Mouse (Mus musculus) liver (tissue): ENCODE data around the gene Mtus2.

Source experiments
- DNase-seq: peaks from one replicate; pipeline ENCODE4 v3.0.0-alpha.2; 2020; ENCODE audit warnings: mixed read lengths

The Mtus2 gene

GRCm38 (mm10) chr5:147958552-147958951, 1.4 kb downstream of the Mtus2 start:
- no peak for DNase-seq

GRCm38 (mm10) chr5:147959088-147959487, 2.0 kb downstream of the Mtus2 start:
- DNase-seq, result no peak

- DNase-seq, result no peak
Observed at GRCm38 (mm10) chr5:147960793-147961192, 3.7 kb downstream of the Mtus2 start.

- DNase-seq, result no peak
Observed at GRCm38 (mm10) chr5:147963820-147964580, 6.9 kb downstream of the Mtus2 start.

- DNase-seq, result peak; percentile 18
Observed at GRCm38 (mm10) chr5:147964776-147965175, 7.7 kb downstream of the Mtus2 start.

- no peak for DNase-seq
Observed at GRCm38 (mm10) chr5:147966646-147967045, 9.5 kb downstream of the Mtus2 start.

GRCm38 (mm10) chr5:147969566-147969965, 12.4 kb downstream of the Mtus2 start:
- DNase-seq, result no peak

- DNase-seq, result no peak
Observed at GRCm38 (mm10) chr5:147976001-147976400, 18.9 kb downstream of the Mtus2 start.

- DNase-seq, result no peak
Observed at GRCm38 (mm10) chr5:147980606-147981005, 23.5 kb downstream of the Mtus2 start.

- DNase-seq, result no peak
Observed at GRCm38 (mm10) chr5:147990289-147990688, 33.2 kb downstream of the Mtus2 start.

GRCm38 (mm10) chr5:147990775-147991174, 33.7 kb downstream of the Mtus2 start:
- no peak for DNase-seq

- peak; percentile 84 for DNase-seq
Observed at GRCm38 (mm10) chr5:147992581-147993378, 35.7 kb downstream of the Mtus2 start.

- no peak for DNase-seq
Observed at GRCm38 (mm10) chr5:148005263-148005662, 48.1 kb downstream of the Mtus2 start.

- DNase-seq, result no peak
Observed at GRCm38 (mm10) chr5:148012156-148012555, 55.0 kb downstream of the Mtus2 start.

- DNase-seq, result no peak
Observed at GRCm38 (mm10) chr5:148014133-148014854, 57.2 kb downstream of the Mtus2 start.

GRCm38 (mm10) chr5:148015383-148015782, 58.3 kb downstream of the Mtus2 start:
- no peak for DNase-seq

- DNase-seq, result no peak
Observed at GRCm38 (mm10) chr5:148017371-148017770, 60.3 kb downstream of the Mtus2 start.

GRCm38 (mm10) chr5:148022784-148023183, 65.7 kb downstream of the Mtus2 start:
- no peak for DNase-seq

- peak; percentile 6 for DNase-seq
Observed at GRCm38 (mm10) chr5:148026401-148027349, 69.6 kb downstream of the Mtus2 start.

GRCm38 (mm10) chr5:148027985-148028384, 70.9 kb downstream of the Mtus2 start:
- DNase-seq, result no peak

GRCm38 (mm10) chr5:148041661-148042060, 84.5 kb downstream of the Mtus2 start:
- DNase-seq, result no peak

- DNase-seq, result no peak
Observed at GRCm38 (mm10) chr5:148048200-148048599, 91.1 kb downstream of the Mtus2 start.
